Mouse (Mus musculus): ENCODE measurements at regions not wholly inside any gene's neighbourhood (a gene's known extent, or its start where the extent isn't known, plus 50 kb on each side); places are given as distances from the start of the nearest gene placed in this dataset.

- no peak for DNase-seq (ENCODE audit: inconsistent age in 2 of 2, low spot score in 1 of 2)
These were observed 202.5 kb downstream of the Arhgef10l start for GRCm38 (mm10) chr4:140463296-140463695.

- DNase-seq (ENCODE audit: inconsistent age in 2 of 2, low spot score in 1 of 2) = no peak
These were observed 204.5 kb downstream of the Arhgef10l start for GRCm38 (mm10) chr4:140461317-140461716.

GRCm38 (mm10) chr4:140449062-140449461, 202.5 kb upstream of the Igsf21 start:
- no peak for DNase-seq (ENCODE audit: inconsistent age in 2 of 2, low spot score in 1 of 2)

GRCm38 (mm10) chr4:140446455-140446854, 199.9 kb upstream of the Igsf21 start:
- DNase-seq (ENCODE audit: inconsistent age in 2 of 2, low spot score in 1 of 2) = no peak

- DNase-seq (ENCODE audit: inconsistent age in 2 of 2, low spot score in 1 of 2) = peak; percentile 58 to 70
These were observed 199.3 kb upstream of the Igsf21 start for GRCm38 (mm10) chr4:140445931-140446330.

- DNase-seq (ENCODE audit: inconsistent age in 2 of 2, low spot score in 1 of 2) = no peak
These were observed 196.6 kb upstream of the Igsf21 start for GRCm38 (mm10) chr4:140443221-140443620.

GRCm38 (mm10) chr4:140441805-140442204, 195.2 kb upstream of the Igsf21 start:
- DNase-seq (ENCODE audit: inconsistent age in 2 of 2, low spot score in 1 of 2) = no peak

- DNase-seq (ENCODE audit: inconsistent age in 2 of 2, low spot score in 1 of 2) = peak; percentile 30 to 57
These were observed 193.3 kb upstream of the Igsf21 start for GRCm38 (mm10) chr4:140439856-140440255.

- no peak for DNase-seq (ENCODE audit: inconsistent age in 2 of 2, low spot score in 1 of 2)
These were observed 189.4 kb upstream of the Igsf21 start for GRCm38 (mm10) chr4:140436030-140436429.

- DNase-seq (ENCODE audit: inconsistent age in 2 of 2, low spot score in 1 of 2) = no peak
These were observed 187.4 kb upstream of the Igsf21 start for GRCm38 (mm10) chr4:140433744-140434542.

- no peak for DNase-seq (ENCODE audit: inconsistent age in 2 of 2, low spot score in 1 of 2)
These were observed 185.5 kb upstream of the Igsf21 start for GRCm38 (mm10) chr4:140432101-140432500.

GRCm38 (mm10) chr4:140427039-140427438, 180.5 kb upstream of the Igsf21 start:
- no peak for DNase-seq (ENCODE audit: inconsistent age in 2 of 2, low spot score in 1 of 2)

GRCm38 (mm10) chr4:140423791-140424190, 177.2 kb upstream of the Igsf21 start:
- DNase-seq (ENCODE audit: inconsistent age in 2 of 2, low spot score in 1 of 2) = no peak

GRCm38 (mm10) chr4:140421926-140422585, 175.5 kb upstream of the Igsf21 start:
- peak in 1 of 2 experiments; percentile 41 for DNase-seq (ENCODE audit: inconsistent age in 2 of 2, low spot score in 1 of 2)

- DNase-seq (ENCODE audit: inconsistent age in 2 of 2, low spot score in 1 of 2) = no peak
These were observed 173.3 kb upstream of the Igsf21 start for GRCm38 (mm10) chr4:140419720-140420412.

GRCm38 (mm10) chr4:140412312-140412930, 165.8 kb upstream of the Igsf21 start:
- no peak for DNase-seq (ENCODE audit: inconsistent age in 2 of 2, low spot score in 1 of 2)

GRCm38 (mm10) chr4:140408446-140408845, 161.9 kb upstream of the Igsf21 start:
- no peak for DNase-seq (ENCODE audit: inconsistent age in 2 of 2, low spot score in 1 of 2)

GRCm38 (mm10) chr4:140406913-140407312, 160.3 kb upstream of the Igsf21 start:
- no peak for DNase-seq (ENCODE audit: inconsistent age in 2 of 2, low spot score in 1 of 2)

GRCm38 (mm10) chr4:140405993-140406881, 159.7 kb upstream of the Igsf21 start:
- peak in 1 of 2 experiments; percentile 33 for DNase-seq (ENCODE audit: inconsistent age in 2 of 2, low spot score in 1 of 2)

- no peak for DNase-seq (ENCODE audit: inconsistent age in 2 of 2, low spot score in 1 of 2)
These were observed 158.8 kb upstream of the Igsf21 start for GRCm38 (mm10) chr4:140405427-140405826.

All from adrenal gland, adult (tissue).